Mouse (Mus musculus): ENCODE results near the gene Mpo.
A peak's percentile ranks its signal among the peaks of the same experiment; 100 is the strongest.

DNA sequence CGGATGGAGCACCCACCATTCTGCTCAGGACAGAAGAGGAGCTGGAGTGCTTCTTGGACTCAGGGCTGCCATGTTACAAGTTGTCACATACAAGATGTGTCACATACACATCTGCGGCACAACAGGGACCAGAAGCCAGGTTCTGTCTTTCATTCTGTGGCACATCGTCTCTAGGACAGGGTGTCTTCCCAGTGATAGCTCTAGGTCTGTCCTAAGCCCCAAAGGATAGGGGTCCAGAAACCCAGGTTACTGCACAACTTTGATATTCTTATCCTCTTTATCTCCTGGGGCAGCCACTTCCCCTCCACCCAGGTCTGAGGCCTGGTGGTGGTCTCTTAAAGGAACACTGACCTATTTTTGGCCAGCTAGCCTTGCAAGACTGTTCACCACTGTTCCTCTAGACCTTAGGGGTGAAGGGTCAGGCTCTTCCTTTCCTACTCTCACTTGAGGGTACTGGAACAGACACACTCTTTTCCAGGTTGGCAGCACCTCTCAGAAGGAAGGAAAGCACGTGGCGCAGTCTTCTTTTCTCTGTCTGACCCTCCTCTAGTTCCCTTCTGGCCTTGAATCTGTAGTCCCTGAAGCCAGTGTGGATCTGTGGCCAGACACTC is 39.4 kb upstream of the Mpo start:
- TF ChIP-seq CTCF (IDR thresholded peaks at IDR 0.05; ENCODE audit: low read depth): no peak
- TF ChIP-seq EP300 (IDR thresholded peaks at IDR 0.05; ENCODE audit: low read depth): peak; percentile 66

Measured in liver, embryonic 14.5 days (tissue).